Mouse (Mus musculus) stomach, postnatal 0 days (tissue): ENCODE measurements around the gene Fry.

ENCODE experiments used
- CTCF ChIP-seq: IDR thresholded peaks from 2 replicates; pipeline ENCODE4 v1.5.1; 2016; ENCODE audit warnings: antibody characterized with exemption, low read depth, mild to moderate bottlenecking, moderate library complexity
- EP300 ChIP-seq: optimal IDR thresholded peaks from 2 replicates; pipeline ENCODE3; 2016; ENCODE audit warnings: antibody characterized with exemption

DNA sequence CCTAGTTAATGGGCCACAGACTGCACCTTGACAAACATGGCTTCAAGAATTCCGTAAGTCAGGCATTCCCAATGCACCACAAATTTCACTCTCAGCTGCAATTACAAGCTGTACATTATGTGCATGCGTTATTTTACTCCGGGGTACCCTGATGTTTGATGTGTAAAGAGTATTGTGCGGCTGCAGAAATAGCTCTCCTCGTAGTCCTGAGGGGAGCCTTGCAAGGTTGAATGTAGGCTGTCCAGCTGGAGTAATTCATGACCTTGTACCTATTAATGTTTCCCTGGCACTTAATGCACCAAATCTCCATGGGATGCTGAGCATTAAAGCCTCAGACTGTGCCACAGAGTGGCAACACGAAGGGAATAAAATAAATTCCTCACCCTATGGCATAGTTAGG is 180.5 kb downstream of the Fry start:
- no peak for TF ChIP-seq CTCF
- TF ChIP-seq EP300 = no peak
